Mouse (Mus musculus): Measurements from ENCODE around the gene Elavl3. TPM values are rescaled to one million over a fixed set of nuclear protein-coding genes. Genes with fewer than 3 reads are reported as not detected.

Elavl3 gene
- polyA plus RNA-seq, 1 experiment = 165 TPM

GRCm38 (mm10) chr9:21988421-21989101 is 63.3 kb downstream of the Elavl3 start:
- DNase-seq = peak; percentile 78 to 79
- Histone ChIP-seq H3K27me3 (ENCODE audit: control insufficient read depth, insufficient read depth, low read length) (no peaks in the 10 kb centered on the region), H3K27ac (ENCODE audit: insufficient read depth, low read length) (peak overlapping the region; percentile 76), H3K4me1 (ENCODE audit: control insufficient read depth, insufficient read depth, low read length) (peaks cover 10% of the 10 kb centered on the region; the same call in 1 of the 2 replicates), H3K4me3 (replicated peaks; ENCODE audit: insufficient read depth, low read depth, low read length) (peak overlapping the region; percentile 91)
- WGBS = 1% methylated on average over 32 of the region's 32 CpGs
- TF ChIP-seq CTCF (IDR thresholded peaks at IDR 0.05; ENCODE audit: borderline replicate concordance, insufficient read depth, low read depth, low read length) (no peak), POLR2A (IDR thresholded peaks at IDR 0.05; ENCODE audit: borderline replicate concordance, insufficient read depth, low read length) (no peak)

DNA sequence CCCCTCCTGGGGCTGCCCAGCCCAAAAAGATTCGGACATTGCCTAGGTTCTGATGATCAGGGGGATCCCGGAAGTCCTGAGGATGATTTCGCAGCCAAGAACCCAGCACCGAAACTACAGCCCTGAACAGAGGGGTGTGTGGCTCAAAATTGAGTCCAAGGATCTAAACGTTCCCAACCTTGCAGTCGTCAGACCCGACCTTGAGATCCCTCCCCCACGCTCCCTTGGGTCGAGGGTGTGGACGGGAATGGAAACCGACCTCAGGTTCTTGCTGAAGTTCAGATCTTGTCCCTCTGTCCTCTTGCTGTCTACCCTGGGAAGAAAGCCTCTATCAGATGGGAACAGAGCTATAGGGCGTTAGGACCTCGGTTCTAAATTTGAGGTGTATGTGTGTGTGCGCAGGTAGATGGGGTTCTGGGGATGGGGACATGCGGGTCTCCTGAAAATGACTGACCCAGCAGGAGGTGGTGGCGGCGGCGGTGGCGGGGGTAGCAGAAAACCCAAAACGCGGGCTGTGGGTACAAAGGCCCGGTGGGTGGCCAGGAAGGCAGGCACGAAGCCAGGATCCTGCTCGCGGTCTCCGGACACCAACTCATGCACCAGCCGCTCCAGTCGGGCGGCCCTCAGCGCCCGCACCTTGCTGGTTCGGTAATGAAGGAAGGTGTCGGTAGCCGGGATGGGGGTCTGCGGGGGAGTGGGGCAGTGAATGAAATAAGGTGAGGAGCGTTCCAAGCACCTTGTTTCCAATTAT is 64.1 kb downstream of the Elavl3 start:
- peak; percentile 78 to 81 for DNase-seq
- Histone ChIP-seq H3K4me3 (replicated peaks; ENCODE audit: insufficient read depth, low read depth, low read length) (peak overlapping the region; percentile 91), H3K27me3 (ENCODE audit: control insufficient read depth, insufficient read depth, low read length) (no peaks in the 10 kb centered on the region), H3K27ac (ENCODE audit: insufficient read depth, low read length) (peak overlapping the region; percentile 15; the same call in 1 of the 2 replicates), H3K4me1 (ENCODE audit: control insufficient read depth, insufficient read depth, low read length) (peaks cover 10% of the 10 kb centered on the region; the same call in 1 of the 2 replicates)
- WGBS = 7% methylated on average over 36 of the region's 36 CpGs
- TF ChIP-seq CTCF (IDR thresholded peaks at IDR 0.05; ENCODE audit: borderline replicate concordance, insufficient read depth, low read depth, low read length) = no peak
- TF ChIP-seq POLR2A (IDR thresholded peaks at IDR 0.05; ENCODE audit: borderline replicate concordance, insufficient read depth, low read length) = no peak

DNA sequence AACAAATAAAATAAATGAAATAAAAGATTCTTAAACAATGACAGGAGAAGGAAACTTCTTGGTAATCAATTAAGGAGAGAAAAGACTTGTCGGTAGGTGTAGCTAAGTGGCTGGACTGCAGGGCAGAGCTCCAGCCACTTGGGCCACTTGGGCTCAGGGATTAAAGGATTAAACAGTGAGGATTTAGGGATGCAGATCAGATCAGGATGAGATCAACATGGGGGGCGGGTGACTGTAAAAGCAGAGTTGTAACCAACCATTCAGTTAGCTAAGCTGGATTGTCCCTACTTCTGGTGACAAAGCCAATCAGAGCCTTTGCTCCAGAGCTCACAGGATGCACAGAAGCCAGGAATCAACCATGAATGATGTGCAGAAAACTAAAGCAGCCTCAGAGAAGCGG is 67.9 kb downstream of the Elavl3 start:
- Histone ChIP-seq H3K27me3 (ENCODE audit: control insufficient read depth, insufficient read depth, low read length) (no peaks in the 10 kb centered on the region), H3K4me1 (ENCODE audit: control insufficient read depth, insufficient read depth, low read length) (peaks cover 4% of the 10 kb centered on the region; the same call in 1 of the 2 replicates), H3K27ac (ENCODE audit: insufficient read depth, low read length) (no peak overlapping the region), H3K4me3 (replicated peaks; ENCODE audit: insufficient read depth, low read depth, low read length) (no peak overlapping the region)
- TF ChIP-seq POLR2A (IDR thresholded peaks at IDR 0.05; ENCODE audit: borderline replicate concordance, insufficient read depth, low read length) (no peak), CTCF (IDR thresholded peaks at IDR 0.05; ENCODE audit: borderline replicate concordance, insufficient read depth, low read depth, low read length) (no peak)
- no peak for DNase-seq
- WGBS = 27% methylated on average over 3 of the region's 3 CpGs

DNA sequence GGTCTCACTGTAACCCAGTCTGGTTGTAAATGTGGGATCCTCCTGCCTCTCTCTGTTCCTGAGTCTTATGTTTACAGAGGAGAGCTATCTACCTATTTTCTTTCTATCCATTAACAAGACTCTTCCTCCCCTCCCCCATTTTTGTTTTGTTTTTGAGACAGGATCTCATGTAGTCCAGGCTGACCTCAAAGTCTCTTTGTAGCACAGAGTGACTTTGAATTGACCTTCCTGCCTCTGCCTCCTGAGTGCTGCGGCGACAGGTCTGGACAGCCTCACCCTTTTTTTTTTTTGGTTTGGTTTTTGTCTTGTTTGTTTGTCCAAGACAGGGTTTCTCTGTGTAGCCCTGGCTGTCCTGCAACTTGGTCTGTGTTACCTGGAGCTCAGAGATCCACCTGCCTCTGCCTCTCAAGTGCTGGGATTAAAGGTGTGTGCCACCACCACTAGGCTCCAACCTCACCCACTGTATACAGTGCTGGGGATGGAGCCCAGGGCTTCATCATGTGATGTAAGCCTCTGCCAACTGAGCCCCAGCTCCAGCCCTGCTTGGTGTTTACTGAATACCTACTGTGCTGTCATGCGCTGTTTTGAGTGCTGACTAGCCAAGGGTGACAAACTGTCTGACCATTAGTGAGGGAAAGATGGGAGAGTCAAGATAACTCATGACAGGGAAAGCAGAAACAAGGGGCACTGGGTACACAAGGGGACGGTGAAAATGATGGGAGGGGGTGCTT is 73.3 kb downstream of the Elavl3 start:
- no peaks in the 10 kb centered on the region for H3K27me3 ChIP-seq (ENCODE audit: control insufficient read depth, insufficient read depth, low read length)
- H3K4me1 ChIP-seq (ENCODE audit: control insufficient read depth, insufficient read depth, low read length) = peaks cover 10% of the 10 kb centered on the region
- 75% methylated on average over 4 of the region's 4 CpGs for WGBS
- H3K4me3 ChIP-seq (replicated peaks; ENCODE audit: insufficient read depth, low read depth, low read length) = no peak overlapping the region
- DNase-seq = no peak
- TF ChIP-seq CTCF (IDR thresholded peaks at IDR 0.05; ENCODE audit: borderline replicate concordance, insufficient read depth, low read depth, low read length) = no peak
- no peak for TF ChIP-seq POLR2A (IDR thresholded peaks at IDR 0.05; ENCODE audit: borderline replicate concordance, insufficient read depth, low read length)
- no peak overlapping the region for H3K27ac ChIP-seq (ENCODE audit: insufficient read depth, low read length)

- H3K27ac ChIP-seq (ENCODE audit: insufficient read depth, low read length) = no peak overlapping the region
- DNase-seq = peak in 1 of 2 experiments; percentile 70
Measured at GRCm38 (mm10) chr9:21977972-21978371, 73.9 kb downstream of the Elavl3 start.

DNA sequence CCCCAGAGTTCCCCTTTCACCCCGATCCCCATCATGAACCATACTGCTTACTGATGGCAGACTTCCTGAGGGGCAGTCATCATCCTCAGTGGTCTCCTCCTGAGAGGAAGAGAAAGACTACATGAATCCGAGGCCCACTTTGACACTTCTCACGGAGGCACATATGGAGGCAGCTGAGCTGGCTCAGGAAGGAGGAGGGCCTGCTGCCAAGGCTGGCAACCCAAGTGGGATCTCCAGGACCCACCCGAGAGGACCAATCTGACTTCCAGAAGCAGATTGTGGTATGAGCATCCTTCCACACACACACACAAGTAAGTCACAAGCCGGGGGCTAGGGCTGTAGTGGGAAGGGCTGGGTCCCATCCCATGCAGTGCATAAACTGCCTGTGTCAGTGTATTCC is 74.5 kb downstream of the Elavl3 start:
- DNase-seq = no peak
- 13% methylated on average over 5 of the region's 5 CpGs for WGBS
- H3K4me3 ChIP-seq (replicated peaks; ENCODE audit: insufficient read depth, low read depth, low read length) = no peak overlapping the region

More at GRCm38 (mm10) chr9:21977972-21978371, 73.9 kb downstream of the Elavl3 start:
- Histone ChIP-seq H3K27me3 (ENCODE audit: control insufficient read depth, insufficient read depth, low read length) (no peaks in the 10 kb centered on the region), H3K4me3 (replicated peaks; ENCODE audit: insufficient read depth, low read depth, low read length) (no peak overlapping the region), H3K4me1 (ENCODE audit: control insufficient read depth, insufficient read depth, low read length) (peaks cover 10% of the 10 kb centered on the region)
- 38% methylated on average over 2 of the region's 2 CpGs for WGBS
- peak; percentile 80 for TF ChIP-seq CTCF (IDR thresholded peaks at IDR 0.05; ENCODE audit: borderline replicate concordance, insufficient read depth, low read depth, low read length)
- TF ChIP-seq POLR2A (IDR thresholded peaks at IDR 0.05; ENCODE audit: borderline replicate concordance, insufficient read depth, low read length) = no peak

GRCm38 (mm10) chr9:21976626-21977175 is 75.1 kb downstream of the Elavl3 start:
- no peak overlapping the region for H3K27ac ChIP-seq (ENCODE audit: insufficient read depth, low read length)
- H3K4me3 ChIP-seq (replicated peaks; ENCODE audit: insufficient read depth, low read depth, low read length) = no peak overlapping the region
- 44% methylated on average over 10 of the region's 10 CpGs for WGBS
- peaks cover 10% of the 10 kb centered on the region for H3K4me1 ChIP-seq (ENCODE audit: control insufficient read depth, insufficient read depth, low read length)
- no peak for DNase-seq
- TF ChIP-seq POLR2A (IDR thresholded peaks at IDR 0.05; ENCODE audit: borderline replicate concordance, insufficient read depth, low read length) = no peak
- no peak for TF ChIP-seq CTCF (IDR thresholded peaks at IDR 0.05; ENCODE audit: borderline replicate concordance, insufficient read depth, low read depth, low read length)
- H3K27me3 ChIP-seq (ENCODE audit: control insufficient read depth, insufficient read depth, low read length) = no peaks in the 10 kb centered on the region

More for the DNA sequence above, 74.5 kb downstream of the Elavl3 start:
- H3K27ac ChIP-seq (ENCODE audit: insufficient read depth, low read length) = no peak overlapping the region
- H3K4me1 ChIP-seq (ENCODE audit: control insufficient read depth, insufficient read depth, low read length) = peaks cover 10% of the 10 kb centered on the region
- TF ChIP-seq POLR2A (IDR thresholded peaks at IDR 0.05; ENCODE audit: borderline replicate concordance, insufficient read depth, low read length) (no peak), CTCF (IDR thresholded peaks at IDR 0.05; ENCODE audit: borderline replicate concordance, insufficient read depth, low read depth, low read length) (no peak)
- H3K27me3 ChIP-seq (ENCODE audit: control insufficient read depth, insufficient read depth, low read length) = no peaks in the 10 kb centered on the region
